Mouse (Mus musculus): ENCODE measurements around the gene Esrp2. TPM values are rescaled to one million over a fixed set of nuclear protein-coding genes. Genes with fewer than 3 reads are reported as not detected.

The Esrp2 gene
- total and polyA plus RNA-seq, 3 experiments = 0.24 to 0.30 TPM; not detected in 1

GRCm38 (mm10) chr8:106159876-106160275 is 23.1 kb upstream of the Esrp2 start:
- Histone ChIP-seq H3K4me3 (replicated peaks in 1 of 3; ENCODE audit: low read depth in 2 of 3, low read length in 2 of 3, poor library complexity in 1 of 3) (no peak overlapping the region), H3K27ac (ENCODE audit: insufficient read depth, low read depth) (no peak overlapping the region), H3K9me3 (replicated peaks; ENCODE audit: low read length) (no peaks in the 10 kb centered on the region), H3K27me3 (replicated peaks) (no peaks in the 10 kb centered on the region), H3K9ac (ENCODE audit: insufficient read depth, low read depth) (no peak overlapping the region), H3K36me3 (replicated peaks in 1 of 2; ENCODE audit: control insufficient read depth in 1 of 2, insufficient read depth in 1 of 2, low read length in 1 of 2) (peaks cover 31 to 76% of the 10 kb centered on the region in 2 experiments), H3K79me2 (replicated peaks; ENCODE audit: control insufficient read depth, extremely low read depth, insufficient read depth, poor library complexity, severe bottlenecking) (no peaks in the 10 kb centered on the region), H3K4me1 (ENCODE audit: control insufficient read depth in 1 of 2, insufficient read depth in 2 of 2) (0 out of 4 replicates have a peak, but pooled peaks cover 0 to under 1% of the 10 kb centered on the region in 2 experiments), H3K4me2 (ENCODE audit: insufficient read depth, low read depth, poor library complexity, severe bottlenecking) (no peak overlapping the region)
- DNase-seq (ENCODE audit: extremely low read depth) = no peak
- dilution Hi-C loops (cut with MboI; ENCODE audit: extremely low pct_ligation_motif_present, extremely low pct_unique_long_range_greater_than_20kb, low sequenced_read_pairs) (no loop called here), in situ Hi-C loops (cut with MboI; ENCODE audit: low pct_ligation_motif_present, low pct_unique_long_range_greater_than_20kb, low sequenced_read_pairs) (no loop called here)
- no peak for TF ChIP-seq JUN (IDR thresholded peaks at IDR 0.05; ENCODE audit: insufficient read depth, low read depth, low read length)
- no peak for TF ChIP-seq ZC3H11A (IDR thresholded peaks at IDR 0.05; ENCODE audit: low read depth, low read length)
- TF ChIP-seq E2F4 (IDR thresholded peaks at IDR 0.05; ENCODE audit: insufficient replicate concordance, low read depth, low read length) = no peak
- no peak for TF ChIP-seq GABPA (IDR thresholded peaks at IDR 0.05; ENCODE audit: insufficient replicate concordance, low read depth, low read length)
- no peak for TF ChIP-seq UBTF (IDR thresholded peaks at IDR 0.05; ENCODE audit: low read depth, low read length)
- no peak for TF ChIP-seq USF1 (IDR thresholded peaks at IDR 0.05; ENCODE audit: low read depth, low read length)
- TF ChIP-seq MXI1 (IDR thresholded peaks at IDR 0.05; ENCODE audit: low read depth, low read length) = no peak
- no peak for TF ChIP-seq MAX (IDR thresholded peaks at IDR 0.05; ENCODE audit: low read length)
- TF ChIP-seq CHD2 (IDR thresholded peaks at IDR 0.05; ENCODE audit: low read length) = no peak
- no peak for TF ChIP-seq USF2 (conservative IDR thresholded peaks at IDR 0.05; ENCODE audit: low read depth, low read length)
- TF ChIP-seq CTCF (conservative IDR thresholded peaks at IDR 0.05 in 1 of 2, IDR thresholded peaks at IDR 0.05 in 1 of 2; ENCODE audit: low read depth in 2 of 2, low read length in 2 of 2) = no peak

- no peaks in the 10 kb centered on the region for H3K27me3 ChIP-seq (replicated peaks)
- in situ Hi-C loops (cut with MboI; ENCODE audit: low pct_ligation_motif_present, low pct_unique_long_range_greater_than_20kb, low sequenced_read_pairs) = no loop called here
- peaks cover 28 to 73% of the 10 kb centered on the region in 2 experiments for H3K36me3 ChIP-seq (replicated peaks in 1 of 2; ENCODE audit: control insufficient read depth in 1 of 2, insufficient read depth in 1 of 2, low read length in 1 of 2)
- no peaks in the 10 kb centered on the region for H3K79me2 ChIP-seq (replicated peaks; ENCODE audit: control insufficient read depth, extremely low read depth, insufficient read depth, poor library complexity, severe bottlenecking)
- no peak overlapping the region for H3K9ac ChIP-seq (ENCODE audit: insufficient read depth, low read depth)
- H3K4me1 ChIP-seq (ENCODE audit: control insufficient read depth in 1 of 2, insufficient read depth in 2 of 2) = peaks cover 0 to 7% of the 10 kb centered on the region in 2 experiments; a peak in 1 of 4 replicates
- no peak overlapping the region for H3K27ac ChIP-seq (ENCODE audit: insufficient read depth, low read depth)
- TF ChIP-seq RAD21 (IDR thresholded peaks at IDR 0.05; ENCODE audit: low read depth, low read length) (no peak), ETS1 (conservative IDR thresholded peaks at IDR 0.05; ENCODE audit: low read depth, low read length) (no peak), MYC (IDR thresholded peaks at IDR 0.05; ENCODE audit: low read depth, low read length) (no peak), GABPA (IDR thresholded peaks at IDR 0.05; ENCODE audit: insufficient replicate concordance, low read depth, low read length) (no peak), MAX (IDR thresholded peaks at IDR 0.05; ENCODE audit: low read length) (no peak), RCOR1 (conservative IDR thresholded peaks at IDR 0.05; ENCODE audit: low read depth, low read length) (no peak), USF1 (IDR thresholded peaks at IDR 0.05; ENCODE audit: low read depth, low read length) (no peak), ZC3H11A (IDR thresholded peaks at IDR 0.05; ENCODE audit: low read depth, low read length) (no peak), UBTF (IDR thresholded peaks at IDR 0.05; ENCODE audit: low read depth, low read length) (no peak), SIN3A (IDR thresholded peaks at IDR 0.05; ENCODE audit: low read length) (no peak), NELFE (IDR thresholded peaks at IDR 0.05; ENCODE audit: low read depth, low read length) (no peak), SMC3 (IDR thresholded peaks at IDR 0.05; ENCODE audit: low read depth, low read length) (no peak), TBP (conservative IDR thresholded peaks at IDR 0.05; ENCODE audit: low read depth, low read length) (no peak), JUND (conservative IDR thresholded peaks at IDR 0.05; ENCODE audit: low read depth, low read length) (no peak), PAX5 (IDR thresholded peaks at IDR 0.05; ENCODE audit: low read length) (no peak), JUN (IDR thresholded peaks at IDR 0.05; ENCODE audit: insufficient read depth, low read depth, low read length) (no peak), HCFC1 (IDR thresholded peaks at IDR 0.05; ENCODE audit: low read depth, low read length) (no peak), CHD2 (IDR thresholded peaks at IDR 0.05; ENCODE audit: low read length) (no peak), ZKSCAN1 (IDR thresholded peaks at IDR 0.05; ENCODE audit: borderline replicate concordance, low read depth, low read length) (no peak)
- dilution Hi-C loops (cut with MboI; ENCODE audit: extremely low pct_ligation_motif_present, extremely low pct_unique_long_range_greater_than_20kb, low sequenced_read_pairs) = no loop called here
- H3K4me2 ChIP-seq (ENCODE audit: insufficient read depth, low read depth, poor library complexity, severe bottlenecking) = no peak overlapping the region
- no peaks in the 10 kb centered on the region for H3K9me3 ChIP-seq (replicated peaks; ENCODE audit: low read length)
- no peak for DNase-seq (ENCODE audit: extremely low read depth)
- H3K4me3 ChIP-seq (replicated peaks in 1 of 3; ENCODE audit: low read depth in 2 of 3, low read length in 2 of 3, poor library complexity in 1 of 3) = no peak overlapping the region
Measured at GRCm38 (mm10) chr8:106158381-106158780, 21.6 kb upstream of the Esrp2 start.

Measured in CH12.LX (cell line).